Mouse (Mus musculus) heart, embryonic 16.5 days (tissue): ENCODE measurements around the gene Pepd. TPM values are rescaled to one million over a fixed set of nuclear protein-coding genes. Genes with fewer than 3 reads are reported as not detected.

Source experiments
- ATAC-seq: fragments of 200-750 bp; cut with Nextera tagmentation; replicated peaks from 2 replicates; pipeline ENCODE4 v1.8.0; 2017; ENCODE audit warnings: moderate number of reproducible peaks; ENCODE audit not compliant: insufficient read depth, low FRiP score; ENCODE audit errors: extremely low read depth
- H3K27ac ChIP-seq: fragments of 300-500 bp; sonication (generic); 2 replicates; pipeline ENCODE4 v1.5.1; 2014; ENCODE audit warnings: mild to moderate bottlenecking, low read length, control low read depth, moderate library complexity
- H3K27me3 ChIP-seq: fragments of 300-500 bp; sonication (generic); 2 replicates; pipeline ENCODE4 v1.6.1; 2014; ENCODE audit warnings: low read length, mixed read lengths; ENCODE audit not compliant: control insufficient read depth, insufficient read depth
- H3K36me3 ChIP-seq: fragments of 300-500 bp; sonication (generic); 2 replicates; pipeline ENCODE4 v1.6.1; 2014; ENCODE audit not compliant: control insufficient read depth, insufficient read depth
- H3K4me1 ChIP-seq: fragments of 300-500 bp; sonication (generic); 2 replicates; pipeline ENCODE4 v1.6.1; 2014; ENCODE audit warnings: low read length, mixed read lengths; ENCODE audit not compliant: control insufficient read depth, insufficient read depth
- H3K4me2 ChIP-seq: fragments of 300-500 bp; sonication (generic); 2 replicates; pipeline ENCODE4 v1.6.1; 2014; ENCODE audit warnings: low read depth, mild to moderate bottlenecking, control low read depth, low read length
- H3K4me3 ChIP-seq: fragments of 300-500 bp; sonication (generic); 2 replicates; pipeline ENCODE4 v1.5.1; 2014; ENCODE audit warnings: mild to moderate bottlenecking, control low read depth, low read length
- H3K9ac ChIP-seq: fragments of 300-500 bp; sonication (generic); 2 replicates; pipeline ENCODE4 v1.6.1; 2014; ENCODE audit warnings: low read length, control low read depth
- H3K9me3 ChIP-seq: fragments of 300-500 bp; sonication (generic); replicated peaks from 2 replicates; pipeline ENCODE4 v1.6.1; 2016; ENCODE audit warnings: low read length; ENCODE audit not compliant: control insufficient read depth
- WGBS: fragments of 180-500 bp; shearing (Covaris S2); extraction: QIAGEN DNeasy Blood & Tissue Kit; methylation state at CpG from one replicate; pipeline ENCODE4 v1.1.7; 2014; 5-methylcytosine and 5-hydroxymethylcytosine counted together
- polyA plus RNA-seq: library from polyadenylated mRNA; unstranded; fragments of >200 nt; fragmentation: Nextera tagmentation; extraction: Ambion mirVana; gene quantifications from 2 replicates; pipeline ENCODE4 v1.2.1, GENCODE M21; 2015

Pepd gene
- polyA plus RNA-seq, 1 experiment from 2014 or later: 52.0 TPM

GRCm38 (mm10) chr7:34939952-34940312 is 27.8 kb downstream of the Pepd start:
- no peak overlapping the region for H3K9ac ChIP-seq
- H3K27ac ChIP-seq: no peak overlapping the region
- H3K4me1 ChIP-seq: no peaks in the 10 kb centered on the region
- H3K36me3 ChIP-seq: peaks cover 17% of the 10 kb centered on the region
- WGBS: 69% methylated on average over 7 of the region's 7 CpGs
- no peak overlapping the region for H3K4me3 ChIP-seq
- H3K4me2 ChIP-seq: no peak overlapping the region
- no peaks in the 10 kb centered on the region for H3K27me3 ChIP-seq
- peaks cover 8% of the 10 kb centered on the region for H3K9me3 ChIP-seq
- ATAC-seq: no peak

DNA sequence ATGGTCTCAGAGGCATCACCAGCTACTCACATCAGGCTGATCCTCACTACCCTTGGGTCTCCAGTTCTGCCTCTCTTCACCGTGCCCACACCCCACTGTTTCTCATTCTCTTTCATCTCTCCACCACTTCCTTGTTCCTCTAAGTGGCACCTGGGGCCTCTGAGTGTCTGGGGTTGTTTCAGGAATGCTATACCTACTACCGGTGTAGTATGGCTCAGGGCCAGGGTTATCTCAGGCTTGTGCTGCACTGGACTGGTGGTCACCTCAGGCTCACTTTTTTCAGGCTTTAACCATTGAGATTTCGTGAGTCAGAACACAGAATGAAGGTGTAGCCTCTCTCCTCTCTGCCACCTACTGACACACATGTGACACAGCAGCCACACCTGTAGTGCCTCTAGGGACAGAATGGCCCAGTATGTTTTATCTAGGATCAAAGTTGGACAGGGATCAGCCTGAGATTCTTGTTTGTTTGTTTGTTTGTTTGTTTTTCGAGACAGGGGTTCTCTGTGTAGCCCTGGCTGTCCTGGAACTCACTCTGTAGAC is 31.5 kb downstream of the Pepd start:
- 59% methylated on average over 4 of the region's 4 CpGs for WGBS
- Histone ChIP-seq H3K4me2 (no peak overlapping the region), H3K9me3 (no peaks in the 10 kb centered on the region), H3K4me1 (no peaks in the 10 kb centered on the region), H3K9ac (no peak overlapping the region), H3K36me3 (0 out of 2 replicates have a peak, but pooled peaks cover 5% of the 10 kb centered on the region), H3K27ac (no peak overlapping the region), H3K4me3 (no peak overlapping the region), H3K27me3 (no peaks in the 10 kb centered on the region)
- ATAC-seq: no peak

- Histone ChIP-seq H3K4me1 (no peaks in the 10 kb centered on the region), H3K36me3 (0 out of 2 replicates have a peak, but pooled peaks cover 5% of the 10 kb centered on the region), H3K4me2 (no peak overlapping the region), H3K9me3 (no peaks in the 10 kb centered on the region), H3K27ac (no peak overlapping the region), H3K9ac (no peak overlapping the region), H3K27me3 (no peaks in the 10 kb centered on the region), H3K4me3 (no peak overlapping the region)
- no peak for ATAC-seq
- WGBS: 87% methylated on average over 7 of the region's 7 CpGs
Measured at GRCm38 (mm10) chr7:34946269-34946925, 34.2 kb downstream of the Pepd start.

DNA sequence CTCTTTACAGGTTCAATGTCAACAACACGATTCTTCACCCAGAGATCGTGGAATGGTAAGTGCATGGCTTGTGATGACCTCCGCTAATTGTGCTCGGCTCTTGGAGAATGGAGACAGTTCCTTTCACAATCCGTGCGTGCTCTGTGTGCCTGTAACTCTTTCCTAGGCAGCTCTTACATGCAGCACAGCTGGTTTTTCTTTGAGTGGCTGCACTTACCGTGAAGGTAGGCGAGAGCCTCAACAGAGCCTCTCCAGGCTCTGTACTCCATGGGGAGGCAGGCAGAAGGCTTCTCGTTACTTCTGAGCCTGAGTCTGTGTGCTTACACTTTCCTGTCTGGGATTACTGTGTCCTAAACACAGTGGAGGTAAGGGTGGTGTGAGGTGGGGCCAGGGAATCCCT is 42.4 kb downstream of the Pepd start:
- no peak for ATAC-seq
- Histone ChIP-seq H3K9me3 (no peaks in the 10 kb centered on the region), H3K27ac (no peak overlapping the region), H3K4me1 (no peaks in the 10 kb centered on the region), H3K4me3 (no peak overlapping the region), H3K36me3 (no peaks in the 10 kb centered on the region; the same call in 1 of the 2 replicates), H3K27me3 (no peaks in the 10 kb centered on the region), H3K4me2 (no peak overlapping the region), H3K9ac (no peak overlapping the region)
- WGBS: 82% methylated on average over 9 of the region's 9 CpGs

GRCm38 (mm10) chr7:34955295-34955694 is 43.1 kb downstream of the Pepd start:
- Histone ChIP-seq H3K36me3 (no peaks in the 10 kb centered on the region; the same call in 1 of the 2 replicates), H3K4me2 (no peak overlapping the region), H3K27me3 (no peaks in the 10 kb centered on the region), H3K9ac (no peak overlapping the region), H3K27ac (no peak overlapping the region), H3K9me3 (no peaks in the 10 kb centered on the region), H3K4me1 (no peaks in the 10 kb centered on the region), H3K4me3 (no peak overlapping the region)
- WGBS: 88% methylated on average over 3 of the region's 3 CpGs
- ATAC-seq: no peak

- WGBS: 95% methylated on average over 8 of the region's 8 CpGs
- Histone ChIP-seq H3K9ac (no peak overlapping the region), H3K27me3 (no peaks in the 10 kb centered on the region), H3K9me3 (no peaks in the 10 kb centered on the region), H3K4me2 (no peak overlapping the region), H3K4me1 (no peaks in the 10 kb centered on the region), H3K27ac (no peak overlapping the region), H3K4me3 (no peak overlapping the region), H3K36me3 (no peaks in the 10 kb centered on the region)
- ATAC-seq: no peak
Measured at GRCm38 (mm10) chr7:34957138-34957537, 45.0 kb downstream of the Pepd start.

DNA sequence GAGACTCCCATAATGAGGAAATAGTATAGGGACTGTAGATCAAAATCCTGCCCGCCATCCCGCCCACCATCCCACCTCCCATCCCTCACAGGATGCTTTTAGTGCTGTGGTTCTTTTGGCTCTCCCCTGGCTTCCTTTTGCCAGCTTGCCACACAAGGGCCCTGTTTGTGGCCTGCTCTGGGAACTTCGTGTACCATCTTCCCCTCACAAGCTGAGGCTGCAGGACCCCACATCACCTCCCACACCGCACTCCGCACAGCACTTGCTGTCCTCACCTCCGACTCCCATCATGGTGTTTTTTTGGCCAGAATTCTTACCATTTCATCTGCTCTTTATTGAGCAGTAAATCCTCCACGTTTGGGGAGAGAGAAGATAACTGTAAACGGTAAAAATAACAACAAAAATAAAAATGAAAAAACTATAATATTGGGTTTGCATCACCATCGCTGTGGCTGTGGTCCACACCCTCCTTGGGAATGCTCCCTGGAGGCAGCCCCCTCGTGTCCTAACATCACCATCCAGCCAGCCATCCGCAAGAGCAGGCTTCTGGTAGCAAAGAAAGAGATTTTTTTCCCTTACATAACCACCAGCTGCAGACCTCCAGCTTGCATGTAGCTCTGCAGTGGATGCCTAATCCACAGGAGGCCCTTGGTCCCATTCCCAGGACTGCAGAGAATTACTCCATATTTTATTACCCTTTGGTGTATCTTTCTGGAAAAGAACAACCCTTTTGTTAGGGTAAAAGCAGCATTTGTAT is 51.9 kb downstream of the Pepd start:
- Histone ChIP-seq H3K27me3 (no peaks in the 10 kb centered on the region), H3K4me3 (no peak overlapping the region), H3K4me1 (no peaks in the 10 kb centered on the region), H3K36me3 (no peaks in the 10 kb centered on the region), H3K9ac (no peak overlapping the region), H3K9me3 (no peaks in the 10 kb centered on the region), H3K4me2 (no peak overlapping the region), H3K27ac (no peak overlapping the region)
- no peak for ATAC-seq
- WGBS: 80% methylated on average over 11 of the region's 11 CpGs

DNA sequence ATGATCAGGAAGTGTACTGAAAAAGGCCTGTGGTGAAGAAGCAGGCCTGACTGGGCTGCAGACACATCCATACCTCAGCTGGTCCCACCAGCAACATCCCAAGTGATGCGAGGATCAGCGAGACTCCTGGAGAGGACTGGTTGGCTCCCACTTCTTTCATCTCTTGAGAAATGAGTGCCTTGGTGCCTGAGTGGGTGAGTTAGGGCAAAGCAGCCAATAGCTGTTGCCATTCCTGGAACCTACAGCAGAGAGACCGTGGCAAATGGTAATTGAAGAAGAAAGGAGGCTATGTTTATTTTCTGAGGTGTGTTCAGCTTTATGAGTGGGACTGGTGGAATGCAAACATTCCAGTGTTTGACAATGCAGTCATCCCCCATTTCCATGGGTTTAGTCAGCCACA is 55.2 kb downstream of the Pepd start:
- Histone ChIP-seq H3K27ac (no peak overlapping the region), H3K9ac (no peak overlapping the region), H3K27me3 (no peaks in the 10 kb centered on the region), H3K9me3 (0 out of 2 replicates have a peak, but pooled peaks cover 2% of the 10 kb centered on the region), H3K36me3 (peaks cover 10% of the 10 kb centered on the region; the same call in 1 of the 2 replicates), H3K4me1 (no peaks in the 10 kb centered on the region), H3K4me3 (no peak overlapping the region), H3K4me2 (no peak overlapping the region)
- no peak for ATAC-seq
- WGBS: 80% methylated on average over 3 of the region's 3 CpGs
